Mouse (Mus musculus) layer of hippocampus, adult 18-20 months (tissue): Measurements from ENCODE around the gene Nme9. TPM values are rescaled to one million over a fixed set of nuclear protein-coding genes. Genes with fewer than 3 reads are reported as not detected.
A peak's percentile ranks its signal among the peaks of the same experiment; 100 is the strongest.

ENCODE experiments used
- DNase-seq, 2 experiments: peaks; one replicate each; pipeline ENCODE4 v3.0.0; 2022; ENCODE audit warnings: low spot score in 2 of 2
- long read RNA-seq: library from polyadenylated mRNA; stranded (forward); transcript quantifications from one replicate; pipeline ENCODE4 v2.0.0, GENCODE M21; 2021
- total RNA-seq, 2 experiments: library from RNA; stranded (reverse); gene quantifications; 2 replicates each; pipeline ENCODE4 v1.2.3; 2021

Gene Nme9
- total RNA-seq: 1 to 10 TPM in 1 of 2 experiments, under 1 TPM in 1; 0.46 to 1.1 TPM
- long read RNA-seq, partial matches to known transcripts: 1 of 1 reads
- long read RNA-seq, other reads (novel, unspliced or antisense): 0 of 1 reads

GRCm38 (mm10) chr9:99451161-99451560, at the start of gene Nme9:
TSS of gene Nme9 (plus strand) at chr9:99451475.
- DNase-seq: no peak

GRCm38 (mm10) chr9:99409280-99409679, 42.0 kb upstream of the Nme9 start:
- DNase-seq: no peak

DNA sequence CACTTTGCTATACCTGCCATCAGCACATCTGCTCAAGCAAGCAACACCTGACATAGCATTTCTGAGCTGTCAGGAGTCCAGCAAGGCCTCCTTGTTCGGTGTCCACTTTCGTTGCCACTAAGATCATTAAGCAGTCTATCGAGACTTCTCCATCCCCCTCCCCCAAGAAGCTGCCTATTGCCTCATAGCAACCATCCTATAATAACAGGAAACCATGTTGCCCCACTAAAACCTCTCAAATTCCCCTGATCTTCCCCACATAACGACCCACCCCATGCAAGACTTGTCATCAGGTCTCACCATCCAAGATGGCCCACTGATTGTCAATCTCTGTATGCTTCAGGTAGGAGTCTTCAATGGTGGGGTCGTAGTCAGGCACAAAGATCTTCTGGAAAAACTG, 40.2 kb upstream of the Nme9 start:
- DNase-seq: no peak

DNA sequence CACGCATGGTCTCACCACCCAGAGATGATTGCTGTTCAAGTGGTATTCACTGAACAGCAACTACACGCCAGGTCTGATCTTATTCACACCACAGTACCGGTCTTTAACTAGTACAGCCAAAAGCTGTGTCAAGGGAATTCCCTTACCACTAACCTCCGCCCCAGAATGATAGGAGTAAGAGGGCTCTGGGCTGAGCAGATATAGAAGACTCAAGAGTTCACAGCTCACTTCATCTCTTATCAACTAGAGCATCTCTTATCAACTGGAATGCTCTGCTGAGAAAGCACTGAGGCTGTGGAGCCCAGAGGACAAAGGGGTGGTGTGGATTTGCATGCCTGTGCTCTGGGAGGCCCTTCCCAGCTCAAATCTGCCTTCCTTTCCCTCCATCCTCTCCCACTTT, 39.5 kb upstream of the Nme9 start:
- no peak for DNase-seq

DNA sequence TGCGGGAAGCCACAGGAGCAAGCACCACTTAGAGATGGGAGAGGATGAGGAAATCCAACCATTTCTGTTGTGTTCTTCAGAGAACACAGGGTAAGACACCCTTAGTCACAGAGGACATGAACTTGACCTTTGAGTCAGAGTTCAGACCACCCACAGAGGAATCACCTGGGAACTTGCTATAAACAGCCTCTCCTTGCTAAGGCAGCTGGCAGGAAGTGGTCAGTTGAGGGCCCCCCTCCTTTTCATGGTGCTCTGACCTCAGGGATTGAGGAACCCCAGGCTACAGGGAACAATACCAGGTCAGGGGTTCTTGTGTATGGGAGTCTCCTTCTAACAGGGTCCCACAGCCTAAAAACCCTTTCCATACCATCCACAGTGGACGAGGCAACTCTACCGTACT, 34.5 kb upstream of the Nme9 start:
- DNase-seq: no peak

DNA sequence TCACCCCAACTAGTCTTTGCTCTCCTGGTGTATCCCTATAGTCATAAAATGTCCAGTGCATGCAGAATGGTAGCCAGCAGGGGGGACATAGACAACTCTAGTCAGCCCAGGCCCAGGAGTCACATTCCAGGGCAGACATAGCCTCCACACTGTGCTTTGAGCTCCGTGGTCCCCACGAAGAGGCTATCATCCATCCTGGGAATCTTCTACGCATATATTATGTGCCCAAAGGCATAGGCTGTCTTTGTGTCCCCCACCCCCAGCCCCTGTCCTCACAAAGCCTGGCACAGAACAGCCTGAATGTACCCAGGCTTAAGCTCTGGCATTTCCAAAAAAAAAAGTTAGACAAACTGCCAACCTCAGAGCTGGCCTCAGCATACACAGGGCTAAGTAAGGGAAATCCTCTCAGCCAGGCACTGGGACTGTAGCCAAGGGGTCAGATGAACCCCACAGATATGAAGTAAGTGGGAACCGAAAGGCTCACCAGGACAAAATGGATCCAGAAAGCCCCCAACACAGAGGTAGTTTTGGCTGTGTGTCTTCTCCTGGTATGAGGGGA, 33.9 kb upstream of the Nme9 start:
- peak in 1 of 2 experiments; percentile 59 for DNase-seq

GRCm38 (mm10) chr9:99418377-99418776, 32.9 kb upstream of the Nme9 start:
- peak; percentile 84 to 91 for DNase-seq

DNA sequence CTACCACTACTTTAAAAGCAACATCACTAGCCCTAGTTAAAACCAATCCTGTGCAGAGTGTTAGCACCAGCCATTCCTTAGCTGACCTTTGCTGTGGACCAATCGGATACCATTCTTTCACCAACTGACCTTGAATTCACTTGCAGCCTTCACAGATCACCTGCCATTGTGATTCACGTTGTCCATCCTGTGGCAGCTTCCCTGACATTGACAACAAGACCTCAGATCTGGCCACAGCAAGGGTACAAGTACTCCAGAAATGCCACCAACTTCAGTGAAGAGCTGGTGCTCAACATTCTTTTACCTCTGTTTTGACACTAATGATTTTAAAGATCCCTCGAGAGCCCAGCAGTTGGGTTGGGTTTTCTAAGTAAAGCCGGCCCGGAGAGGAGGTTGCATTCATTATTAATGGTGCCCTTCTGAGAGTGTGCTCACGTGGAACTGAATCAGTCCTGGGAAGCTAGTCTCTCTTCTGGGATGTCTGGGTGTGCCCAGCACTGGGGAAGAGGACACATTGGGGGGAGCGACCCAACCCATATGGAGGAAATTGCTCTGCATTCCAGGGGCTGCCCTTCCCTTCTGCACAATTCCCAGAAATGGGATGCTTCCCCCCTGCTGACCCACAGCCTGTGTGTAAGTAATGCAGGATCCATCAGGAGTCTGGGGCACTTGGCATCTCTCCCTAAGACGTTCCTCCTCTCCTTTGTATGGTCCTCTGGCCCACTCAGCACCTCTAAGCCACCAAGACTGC, 31.1 kb upstream of the Nme9 start:
- DNase-seq: no peak

- no peak for DNase-seq
Observed at GRCm38 (mm10) chr9:99421914-99422313, 29.4 kb upstream of the Nme9 start.

DNA sequence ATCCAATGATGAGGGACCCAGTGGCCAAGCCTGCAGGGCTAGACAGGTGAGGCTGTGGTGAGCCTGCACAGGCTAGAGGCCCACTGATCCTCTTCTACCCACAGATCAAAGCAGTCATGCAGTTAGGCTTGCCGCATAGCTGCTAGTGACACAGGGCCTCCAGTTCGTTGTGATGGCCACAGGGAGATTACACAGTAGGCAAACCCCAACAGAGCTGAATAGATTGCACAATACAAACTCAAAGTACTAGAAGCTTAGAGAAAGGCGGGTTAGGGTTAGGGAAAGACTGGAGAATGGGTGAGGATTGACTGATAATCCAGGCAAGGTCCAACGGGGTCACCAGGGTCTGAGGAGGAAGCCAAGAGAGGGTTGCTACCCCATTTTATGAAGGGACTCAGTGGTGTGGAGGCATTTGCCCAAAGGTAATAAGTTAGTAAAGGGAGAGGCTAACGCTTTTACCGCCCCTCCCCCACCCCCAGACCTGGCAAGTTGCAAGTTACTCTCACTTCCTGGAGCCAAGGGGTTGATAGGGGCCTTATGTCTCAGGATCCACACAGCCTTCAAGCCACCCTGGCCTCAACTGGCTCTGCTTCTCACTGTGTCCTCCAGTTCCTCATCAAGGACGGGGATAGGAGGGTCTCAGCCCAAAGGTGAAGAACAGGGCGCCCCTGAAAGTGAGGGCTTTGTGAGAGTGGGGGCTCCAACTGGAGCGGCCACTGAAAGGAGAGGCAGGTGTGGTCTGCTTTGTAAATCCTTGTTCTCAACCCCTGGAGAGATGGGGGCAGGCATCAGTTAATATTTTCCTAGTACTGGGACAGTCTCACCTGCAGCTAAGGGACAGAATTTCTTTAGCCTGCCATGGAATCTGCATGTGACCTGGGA, 27.3 kb upstream of the Nme9 start:
- no peak for DNase-seq

DNA sequence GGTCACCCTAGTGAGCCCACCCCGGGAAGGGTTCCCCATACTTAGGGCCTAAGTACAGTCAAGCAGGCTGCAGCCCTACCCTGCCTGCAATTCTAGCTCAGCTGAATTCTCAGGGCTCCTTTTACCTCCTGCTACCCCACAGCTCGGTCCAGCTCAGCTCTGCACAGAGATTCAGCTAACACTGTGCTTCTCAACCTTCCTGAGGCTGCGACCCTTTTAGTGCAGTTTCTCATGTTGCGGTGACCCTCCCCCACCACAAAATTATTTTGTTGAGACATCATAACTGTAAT, 26.8 kb upstream of the Nme9 start:
- DNase-seq: no peak

- no peak for DNase-seq
Observed at GRCm38 (mm10) chr9:99425262-99425661, 26.0 kb upstream of the Nme9 start.

- peak in 1 of 2 experiments; percentile 6 for DNase-seq
Observed at GRCm38 (mm10) chr9:99428601-99429331, 22.5 kb upstream of the Nme9 start.

DNA sequence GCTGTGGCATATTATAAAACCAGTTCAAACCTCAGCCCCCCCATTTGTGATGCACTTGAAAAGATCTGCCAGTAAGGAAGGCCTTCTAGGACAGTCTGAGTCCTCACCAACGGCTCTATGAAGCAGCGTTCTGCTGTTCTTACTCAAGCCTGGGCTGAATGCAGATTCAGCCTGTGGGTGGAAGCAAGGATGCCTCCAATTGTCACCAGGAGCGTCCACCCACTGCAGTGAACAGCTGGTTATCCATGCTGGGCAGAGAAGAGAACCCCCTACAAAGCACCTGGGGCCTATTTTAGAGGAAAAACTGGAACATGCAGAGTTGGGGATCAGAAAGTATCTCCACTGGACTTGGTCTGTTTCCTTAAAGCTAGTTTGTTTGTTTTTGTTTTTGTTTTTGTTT, 21.4 kb upstream of the Nme9 start:
- DNase-seq: no peak

DNA sequence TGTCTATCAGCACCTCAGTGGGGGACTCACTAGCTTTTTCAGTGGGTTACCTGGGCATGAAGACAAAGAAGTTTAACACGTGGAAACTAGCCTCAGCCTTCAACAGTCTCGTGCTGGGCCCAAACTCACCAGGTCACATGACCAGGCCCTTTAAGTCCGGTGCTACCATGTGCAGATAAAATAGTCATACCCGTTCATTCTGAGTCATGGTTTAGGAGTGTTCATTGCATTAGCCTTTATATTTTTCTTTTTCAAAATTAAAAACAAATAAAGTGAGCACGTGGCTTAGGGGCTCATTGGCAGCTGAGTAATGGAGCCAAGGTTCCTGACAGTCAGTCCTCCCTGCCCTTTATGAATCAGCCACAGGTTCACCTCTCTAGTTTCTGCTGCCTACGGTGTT, 20.5 kb upstream of the Nme9 start:
- DNase-seq: no peak

DNA sequence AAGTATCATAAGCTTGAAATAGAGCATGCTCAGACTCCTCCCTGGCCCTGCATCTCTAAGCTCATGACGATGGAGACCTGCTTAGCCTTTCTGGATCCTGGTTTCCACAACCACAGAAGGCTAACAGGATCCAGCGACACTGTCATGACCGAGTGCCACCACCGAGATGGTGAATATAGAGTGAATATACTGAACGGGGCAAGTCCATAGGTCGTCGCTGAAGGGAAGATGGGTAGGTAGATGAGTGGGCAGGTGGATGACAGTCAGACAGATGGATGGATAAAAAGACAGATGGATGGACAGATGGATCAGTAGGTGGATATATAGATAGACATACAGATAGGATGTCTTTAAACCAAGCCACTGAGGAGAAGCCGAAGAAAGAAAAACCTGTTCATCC, 19.9 kb upstream of the Nme9 start:
- peak in 1 of 2 experiments; percentile 67 for DNase-seq

DNA sequence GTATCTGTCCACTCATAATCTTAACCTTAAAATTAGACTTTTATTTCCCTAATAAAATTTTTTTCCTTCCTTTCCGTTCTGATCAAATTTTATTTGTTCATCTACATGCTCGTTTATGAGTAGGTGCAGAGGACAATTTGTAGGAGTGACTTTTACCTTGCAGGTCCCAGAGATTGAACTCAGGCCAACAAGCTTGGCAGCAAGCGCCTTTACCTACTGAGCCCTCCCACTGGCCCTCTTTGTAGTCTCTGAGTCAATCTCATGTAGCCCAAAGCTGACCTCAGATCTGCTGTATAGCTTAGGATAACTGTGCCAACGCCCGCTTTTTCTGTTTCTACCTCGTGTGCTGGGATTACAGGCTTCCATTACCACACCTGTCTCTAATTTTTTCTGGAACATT, 19.3 kb upstream of the Nme9 start:
- peak in 1 of 2 experiments; percentile 7 for DNase-seq

DNA sequence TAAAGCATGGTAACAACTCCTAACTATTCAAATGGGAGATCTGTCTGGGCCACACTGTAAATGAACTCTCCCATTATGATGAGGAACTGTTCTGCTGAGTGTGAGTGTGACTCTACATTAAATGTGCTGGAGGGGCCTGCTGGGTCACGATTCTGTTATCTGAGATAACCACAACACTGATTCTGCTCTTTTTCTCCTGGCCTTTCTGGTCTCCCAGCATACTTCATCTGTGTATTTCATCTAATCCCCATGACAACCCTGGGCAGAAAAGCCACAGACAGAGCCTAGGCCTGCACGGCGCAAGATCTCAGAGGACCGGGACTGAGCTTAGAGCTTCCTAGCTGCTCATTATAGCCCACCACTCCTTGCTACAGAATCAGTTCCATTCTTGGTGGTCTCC, 18.8 kb upstream of the Nme9 start:
- DNase-seq: peak in 1 of 2 experiments; percentile 16

DNA sequence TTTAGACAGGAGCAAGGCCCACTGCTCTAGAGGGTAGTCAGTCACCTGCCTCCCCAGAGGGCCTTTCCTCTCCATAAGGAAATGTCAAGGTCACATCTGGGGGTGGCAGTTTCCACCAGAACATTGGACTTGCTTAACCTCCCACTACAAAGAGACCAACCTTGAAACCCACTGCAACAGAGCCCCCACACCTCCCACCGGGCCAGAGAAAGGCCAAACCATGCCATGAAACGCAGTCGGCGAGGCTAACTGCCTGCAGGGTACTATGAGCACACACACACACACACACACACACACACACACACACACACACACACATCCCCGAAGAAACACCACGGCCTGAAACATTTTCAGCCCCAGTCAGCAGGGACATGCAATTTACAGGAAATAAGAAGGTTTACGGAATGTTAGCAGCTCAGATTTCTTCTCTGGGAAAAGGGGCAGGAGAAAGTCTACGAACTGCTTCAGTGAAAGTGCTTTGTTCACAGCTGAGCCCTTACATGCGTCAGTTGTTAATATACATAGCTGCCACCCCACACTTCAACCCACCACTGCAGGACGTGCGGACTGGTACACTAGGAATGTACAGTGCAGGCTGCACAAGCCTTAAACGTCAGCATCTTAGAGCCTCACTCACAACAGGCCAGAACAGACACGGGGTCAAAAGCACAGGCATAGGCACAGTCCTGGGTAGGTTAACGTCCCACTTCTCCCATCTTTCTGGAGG, 16.2 kb upstream of the Nme9 start:
- DNase-seq: peak in 1 of 2 experiments; percentile 67

- peak in 1 of 2 experiments; percentile 52 for DNase-seq
Observed at GRCm38 (mm10) chr9:99435619-99436181, 15.6 kb upstream of the Nme9 start.
